Mouse (Mus musculus): ENCODE data around the gene Csrnp1.

GRCm38 (mm10) chr9:119972582-119972981, 11.9 kb downstream of the Csrnp1 start:
- TF ChIP-seq CTCF (IDR thresholded peaks at IDR 0.05; ENCODE audit: extremely low read depth, insufficient read depth, insufficient read length, insufficient replicate concordance) (no peak), POLR2A (IDR thresholded peaks at IDR 0.05; ENCODE audit: low read depth, low read length) (no peak)
